Mouse (Mus musculus) heart, adult 18-20 months (tissue): ENCODE data around the gene Zswim3. TPM values are rescaled to one million over a fixed set of nuclear protein-coding genes. Genes with fewer than 3 reads are reported as not detected.
A peak's percentile ranks its signal among the peaks of the same experiment; 100 is the strongest.
"Not testable (repeated sequence)": the region's sequence is repeated elsewhere in the genome, so short reads cannot be mapped to it uniquely, and the experiment has no call there.

Experiments used
- DNase-seq, 2 experiments: peaks; one replicate each; pipeline ENCODE4 v3.0.0; 2021 to 2022; ENCODE audit warnings: mixed read lengths in 1 of 2
- total RNA-seq, 2 experiments: library from RNA; stranded (reverse); gene quantifications; 2 replicates each; pipeline ENCODE4 v1.2.3; 2021

The Zswim3 gene
- total RNA-seq, 2 experiments from 2014 or later = 2.4 to 2.5 TPM

GRCm38 (mm10) chr2:164781876-164782275 lies 23.0 kb upstream of the Zswim3 start:
- no peak for DNase-seq

- DNase-seq = no peak
These were observed 20.8 kb upstream of the Zswim3 start for GRCm38 (mm10) chr2:164783926-164784581.

GRCm38 (mm10) chr2:164784869-164785420 lies 20.0 kb upstream of the Zswim3 start:
- no peak for DNase-seq

- peak; percentile 91 to 97 for DNase-seq
These were observed 19.2 kb upstream of the Zswim3 start, which contains the start of gene Snx21 for GRCm38 (mm10) chr2:164785481-164786387. TSS of gene Snx21 (plus strand) at chr2:164785823.

- DNase-seq = no peak
These were observed 18.5 kb upstream of the Zswim3 start for GRCm38 (mm10) chr2:164786388-164786885.

- peak in 1 of 2 experiments; percentile 36 for DNase-seq
These were observed 17.9 kb upstream of the Zswim3 start for GRCm38 (mm10) chr2:164787032-164787431.

- no peak for DNase-seq
These were observed 17.1 kb upstream of the Zswim3 start for GRCm38 (mm10) chr2:164787779-164788178.

- DNase-seq = peak in 1 of 2 experiments; percentile 26
These were observed 16.5 kb upstream of the Zswim3 start for GRCm38 (mm10) chr2:164788411-164788810.

GRCm38 (mm10) chr2:164790451-164790850 lies 14.4 kb upstream of the Zswim3 start:
- peak; percentile 29 to 33 for DNase-seq

GRCm38 (mm10) chr2:164791841-164792261 lies 13.0 kb upstream of the Zswim3 start:
- no peak for DNase-seq

GRCm38 (mm10) chr2:164792400-164793190 lies 12.3 kb upstream of the Zswim3 start:
- no peak for DNase-seq

GRCm38 (mm10) chr2:164793236-164793635 lies 11.7 kb upstream of the Zswim3 start:
- DNase-seq = peak; percentile 51 to 71

- DNase-seq = peak in 1 of 2 experiments; percentile 29
These were observed 11.1 kb upstream of the Zswim3 start for GRCm38 (mm10) chr2:164793772-164794171.

- peak; percentile 84 to 91 for DNase-seq
These were observed 10.6 kb upstream of the Zswim3 start for GRCm38 (mm10) chr2:164794293-164794692.

GRCm38 (mm10) chr2:164795868-164796267 lies 9.0 kb upstream of the Zswim3 start:
- no peak for DNase-seq

GRCm38 (mm10) chr2:164798554-164798953 lies 6.3 kb upstream of the Zswim3 start:
- DNase-seq = not testable (repeated sequence)

- DNase-seq = no peak
These were observed 4.5 kb upstream of the Zswim3 start for GRCm38 (mm10) chr2:164800252-164801004.

GRCm38 (mm10) chr2:164803201-164803920 lies 1.5 kb upstream of the Zswim3 start:
- no peak for DNase-seq

GRCm38 (mm10) chr2:164803921-164804313 lies 981 bp upstream of the Zswim3 start:
- DNase-seq = no peak

GRCm38 (mm10) chr2:164805332-164805718 lies 427 bp downstream of the Zswim3 start:
- DNase-seq = no peak
